Mouse (Mus musculus): ENCODE results near the gene Lrit3.

DNA sequence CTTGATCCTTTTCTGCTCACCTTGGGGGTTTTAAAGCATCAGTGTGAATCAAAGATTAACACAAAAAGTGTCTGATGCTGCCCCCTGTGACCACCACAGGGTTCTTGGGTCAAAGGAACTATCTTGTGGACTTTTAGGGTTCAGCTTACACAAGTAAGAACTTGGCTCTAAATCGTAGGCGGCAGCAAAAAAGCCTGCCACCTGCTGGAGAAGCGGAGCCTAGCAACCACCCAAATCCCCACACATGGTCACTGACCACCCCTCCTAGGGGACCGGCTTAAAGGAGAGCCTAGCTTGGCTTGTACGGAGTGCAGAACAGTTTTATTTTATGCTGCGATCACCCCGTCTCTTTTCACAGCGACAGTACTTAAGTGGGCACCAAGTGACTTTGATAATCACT lies 59.0 kb downstream of the Lrit3 start:
- peak; percentile 82 for TF ChIP-seq CTCF (IDR thresholded peaks at IDR 0.05)
- TF ChIP-seq EP300 (IDR thresholded peaks at IDR 0.05; ENCODE audit: insufficient read depth, low read depth, low read length), result no peak

Measured in heart, adult 2 months (tissue).